Mouse (Mus musculus) limb, embryonic 14.5 days (tissue): Measurements from ENCODE around the gene Pxn. TPM values are rescaled to one million over a fixed set of nuclear protein-coding genes. Genes with fewer than 3 reads are reported as not detected.

Experiments used
- ATAC-seq: fragments of 200-750 bp; cut with Nextera tagmentation; 2 replicates; pipeline ENCODE4 v1.8.0; 2017; ENCODE audit warnings: low read depth, moderate number of reproducible peaks, moderate TSS enrichment; ENCODE audit not compliant: low FRiP score
- DNase-seq: peaks from one replicate; pipeline ENCODE4 v3.0.0-alpha.2; 2015; ENCODE audit warnings: low spot score
- H3K27ac ChIP-seq: fragments of 300-500 bp; sonication (generic); replicated peaks from 2 replicates; pipeline ENCODE4 v1.5.1; 2014; ENCODE audit warnings: low read depth, mild to moderate bottlenecking, low read length, moderate library complexity, mixed read lengths
- H3K27me3 ChIP-seq: fragments of 300-500 bp; sonication (generic); 2 replicates; pipeline ENCODE4 v1.6.1; 2014; ENCODE audit warnings: low read length, mixed read lengths; ENCODE audit not compliant: control insufficient read depth, insufficient read depth
- H3K36me3 ChIP-seq: fragments of 300-500 bp; sonication (generic); 2 replicates; pipeline ENCODE4 v1.6.1; 2014; ENCODE audit warnings: mild to moderate bottlenecking, low read length, moderate library complexity, mixed read lengths; ENCODE audit not compliant: control insufficient read depth, insufficient read depth
- H3K4me1 ChIP-seq: fragments of 300-500 bp; sonication (generic); 2 replicates; pipeline ENCODE4 v1.6.1; 2014; ENCODE audit warnings: antibody characterized with exemption, low read length, mixed read lengths; ENCODE audit not compliant: control insufficient read depth, insufficient read depth
- H3K4me2 ChIP-seq: fragments of 300-500 bp; sonication (generic); replicated peaks from 2 replicates; pipeline ENCODE4 v1.6.1; 2014; ENCODE audit warnings: low read depth, mild to moderate bottlenecking, low read length, moderate library complexity; ENCODE audit not compliant: severe bottlenecking
- H3K4me3 ChIP-seq: fragments of 300-500 bp; sonication (generic); replicated peaks from 2 replicates; pipeline ENCODE4 v1.5.1; 2014; ENCODE audit warnings: low read length
- H3K9ac ChIP-seq: fragments of 300-500 bp; sonication (generic); 2 replicates; pipeline ENCODE4 v1.6.1; 2014; ENCODE audit warnings: mild to moderate bottlenecking, low read depth, low read length, moderate library complexity; ENCODE audit not compliant: severe bottlenecking
- H3K9me3 ChIP-seq: fragments of 300-500 bp; sonication (generic); 2 replicates; pipeline ENCODE4 v1.6.1; 2016; ENCODE audit warnings: low read length; ENCODE audit not compliant: control insufficient read depth
- POLR2A ChIP-seq: fragments of 200-500 bp; IDR thresholded peaks from 2 replicates; pipeline ENCODE4 v1.8.0; 2012; ENCODE audit warnings: inconsistent platforms, mild to moderate bottlenecking, moderate library complexity, borderline replicate concordance; ENCODE audit not compliant: insufficient read depth, insufficient read length; ENCODE audit errors: extremely low read depth
- WGBS: fragments of 180-500 bp; shearing (Covaris S2); extraction: QIAGEN DNeasy Blood & Tissue Kit; methylation state at CpG from one replicate; pipeline ENCODE4 v1.1.7; 2014; 5-methylcytosine and 5-hydroxymethylcytosine counted together
- polyA plus RNA-seq, 2 experiments: library from polyadenylated mRNA; depleted of rRNA in 1 of 2; stranded (reverse) in 1 of 2; unstranded in 1 of 2; fragments of >200 nt; fragmentation: Nextera tagmentation in 1 of 2; extraction: Ambion mirVana in 1 of 2; gene quantifications; 2 replicates each; pipeline versions ENCODE4 v1.2.1 to v1.2.3; 2012 to 2014

Pxn gene
- polyA plus RNA-seq, 2 experiments: 25.0 to 119 TPM

- Histone ChIP-seq H3K4me1 (peaks cover 11% of the 10 kb centered on the region), H3K4me2 (peak overlapping the region; percentile 50), H3K36me3 (peaks cover 13% of the 10 kb centered on the region; the same call in 1 of the 2 replicates), H3K4me3 (peak overlapping the region; percentile 38), H3K27me3 (peaks cover 3% of the 10 kb centered on the region; the same call in 1 of the 2 replicates), H3K27ac (peak overlapping the region; percentile 38; the same call in 1 of the 2 replicates), H3K9me3 (no peaks in the 10 kb centered on the region), H3K9ac (peak overlapping the region; percentile 55)
- no peak for DNase-seq
- no peak for TF ChIP-seq POLR2A
- WGBS: 37% methylated on average over 12 of the region's 12 CpGs
- 0 out of 2 replicates have a peak, but pooled peaks have one; percentile 31 for ATAC-seq
These were observed 30.3 kb upstream of the Pxn start for GRCm38 (mm10) chr5:115476107-115476727.

- Histone ChIP-seq H3K9me3 (no peaks in the 10 kb centered on the region), H3K27me3 (peaks cover 12% of the 10 kb centered on the region; the same call in 1 of the 2 replicates), H3K4me1 (peaks cover 25% of the 10 kb centered on the region), H3K4me2 (no peak overlapping the region), H3K9ac (no peak overlapping the region), H3K27ac (no peak overlapping the region), H3K36me3 (peaks cover 18% of the 10 kb centered on the region), H3K4me3 (no peak overlapping the region)
- WGBS: 47% methylated on average over 15 of the region's 15 CpGs
- DNase-seq (no peak), ATAC-seq (no peak)
- no peak for TF ChIP-seq POLR2A
These were observed 26.9 kb upstream of the Pxn start for GRCm38 (mm10) chr5:115479561-115479960.

- TF ChIP-seq POLR2A: no peak
- WGBS: 32% methylated on average over 22 of the region's 27 CpGs
- Histone ChIP-seq H3K4me2 (peak overlapping the region; percentile 37), H3K27ac (no peak overlapping the region), H3K4me3 (peak overlapping the region; percentile 13; the same call in 1 of the 2 replicates), H3K9me3 (no peaks in the 10 kb centered on the region), H3K36me3 (peaks cover 18% of the 10 kb centered on the region), H3K27me3 (peaks cover 12% of the 10 kb centered on the region; the same call in 1 of the 2 replicates), H3K4me1 (peaks cover 25% of the 10 kb centered on the region), H3K9ac (peak overlapping the region; percentile 28; the same call in 1 of the 2 replicates)
- DNase-seq: no peak
- no peak for ATAC-seq
These were observed 26.4 kb upstream of the Pxn start for GRCm38 (mm10) chr5:115480101-115480500.

- Histone ChIP-seq H3K4me2 (peak overlapping the region; percentile 32), H3K27ac (no peak overlapping the region)
These were observed 23.8 kb upstream of the Pxn start for GRCm38 (mm10) chr5:115482390-115483265.

GRCm38 (mm10) chr5:115483385-115483784 is 23.1 kb upstream of the Pxn start:
- TF ChIP-seq POLR2A: no peak
- Histone ChIP-seq H3K36me3 (peaks cover 11% of the 10 kb centered on the region), H3K9ac (no peak overlapping the region), H3K4me1 (peaks cover 20% of the 10 kb centered on the region), H3K4me3 (no peak overlapping the region), H3K27me3 (peaks cover 12% of the 10 kb centered on the region; the same call in 1 of the 2 replicates), H3K27ac (no peak overlapping the region), H3K4me2 (no peak overlapping the region), H3K9me3 (no peaks in the 10 kb centered on the region)
- ATAC-seq (no peak), DNase-seq (no peak)
- WGBS: 44% methylated on average over 6 of the region's 6 CpGs

More at GRCm38 (mm10) chr5:115482390-115483265, 23.8 kb upstream of the Pxn start:
- Histone ChIP-seq H3K9me3 (no peaks in the 10 kb centered on the region), H3K4me3 (peak overlapping the region; percentile 7), H3K4me1 (peaks cover 20% of the 10 kb centered on the region), H3K9ac (peak overlapping the region; percentile 25; the same call in 1 of the 2 replicates), H3K27me3 (peaks cover 12% of the 10 kb centered on the region; the same call in 1 of the 2 replicates), H3K36me3 (peaks cover 17% of the 10 kb centered on the region)
- ATAC-seq (no peak), DNase-seq (no peak)
- WGBS: 31% methylated on average over 37 of the region's 38 CpGs
- no peak for TF ChIP-seq POLR2A
